Mouse (Mus musculus) urinary bladder, postnatal 14 days (tissue): ENCODE measurements at regions not wholly inside any gene's neighbourhood (a gene's known extent, or its start where the extent isn't known, plus 50 kb on each side); places are given as distances from the start of the nearest gene placed in this dataset.

Source experiments
- DNase-seq: peaks from one replicate; pipeline ENCODE4 v3.0.0; 2021; ENCODE audit warnings: low spot score

GRCm38 (mm10) chr8:11145251-11145650, 137.0 kb upstream of the Irs2 start:
- no peak for DNase-seq

- no peak for DNase-seq
Observed at GRCm38 (mm10) chr8:11140566-11140965, 132.3 kb upstream of the Irs2 start.

GRCm38 (mm10) chr8:11139294-11139693, 131.0 kb upstream of the Irs2 start:
- no peak for DNase-seq

- DNase-seq, result no peak
Observed at GRCm38 (mm10) chr8:11138302-11139020, 130.2 kb upstream of the Irs2 start.

GRCm38 (mm10) chr8:11136566-11136965, 128.3 kb upstream of the Irs2 start:
- DNase-seq, result no peak

- no peak for DNase-seq
Observed at GRCm38 (mm10) chr8:11135135-11135534, 126.9 kb upstream of the Irs2 start.

GRCm38 (mm10) chr8:11134562-11134961, 126.3 kb upstream of the Irs2 start:
- no peak for DNase-seq

- no peak for DNase-seq
Observed at GRCm38 (mm10) chr8:11119030-11119634, 110.9 kb upstream of the Irs2 start.

GRCm38 (mm10) chr8:11116534-11116933, 108.3 kb upstream of the Irs2 start:
- DNase-seq, result no peak

- no peak for DNase-seq
Observed at GRCm38 (mm10) chr8:11115210-11115609, 107.0 kb upstream of the Irs2 start.

GRCm38 (mm10) chr8:11114531-11114930, 106.3 kb upstream of the Irs2 start:
- no peak for DNase-seq

GRCm38 (mm10) chr8:11112908-11113532, 104.8 kb upstream of the Irs2 start:
- DNase-seq, result no peak

GRCm38 (mm10) chr8:11111987-11112386, 103.7 kb upstream of the Irs2 start:
- no peak for DNase-seq

- no peak for DNase-seq
Observed at GRCm38 (mm10) chr8:11107435-11107834, 99.2 kb upstream of the Irs2 start.

- DNase-seq, result no peak
Observed at GRCm38 (mm10) chr8:11107021-11107420, 98.8 kb upstream of the Irs2 start.

- DNase-seq, result no peak
Observed at GRCm38 (mm10) chr8:11103745-11104607, 95.7 kb upstream of the Irs2 start.

- DNase-seq, result no peak
Observed at GRCm38 (mm10) chr8:11100310-11100709, 92.1 kb upstream of the Irs2 start.

GRCm38 (mm10) chr8:11099591-11099855, 91.3 kb upstream of the Irs2 start:
- DNase-seq, result no peak

GRCm38 (mm10) chr8:11098790-11099590, 90.7 kb upstream of the Irs2 start:
- DNase-seq, result no peak

GRCm38 (mm10) chr8:11098228-11098778, 90.0 kb upstream of the Irs2 start:
- DNase-seq, result peak; percentile 20

- no peak for DNase-seq
Observed at GRCm38 (mm10) chr8:11097813-11098212, 89.6 kb upstream of the Irs2 start.

GRCm38 (mm10) chr8:11094516-11094915, 86.3 kb upstream of the Irs2 start:
- DNase-seq, result no peak
